Mouse (Mus musculus): ENCODE data around the gene Krt39. TPM values are rescaled to one million over a fixed set of nuclear protein-coding genes. Genes with fewer than 3 reads are reported as not detected.
A peak's percentile ranks its signal among the peaks of the same experiment; 100 is the strongest.

Krt39 gene
- polyA plus RNA-seq, 1 experiment = not detected

DNA sequence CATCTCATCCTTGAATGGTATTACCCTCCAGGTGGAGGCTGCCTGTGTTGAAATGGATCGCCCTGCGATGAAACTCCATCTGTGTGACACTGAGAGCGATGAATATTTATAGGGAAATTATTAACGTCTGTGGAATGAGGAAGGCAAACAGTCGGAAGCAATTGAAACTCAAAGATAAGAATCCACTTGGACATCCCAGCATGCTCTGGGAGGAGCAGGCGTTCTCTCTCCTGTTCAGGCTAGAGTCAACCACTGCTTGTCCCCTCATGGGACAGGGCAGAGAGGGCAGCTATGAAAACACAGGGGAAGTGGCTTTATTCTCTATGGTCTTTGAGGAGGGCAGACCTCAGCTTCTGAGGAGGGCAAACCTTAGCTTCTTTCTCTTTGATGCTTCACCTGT lies 47.7 kb downstream of the Krt39 start:
- H3K4me3 ChIP-seq (ENCODE audit: insufficient read depth, low read length) = no peak overlapping the region
- TF ChIP-seq POLR2A (IDR thresholded peaks at IDR 0.05; ENCODE audit: borderline replicate concordance, low read depth, low read length) = no peak
- H3K4me1 ChIP-seq (ENCODE audit: control insufficient read depth, insufficient read depth, low read length) = no peaks in the 10 kb centered on the region
- no peak overlapping the region for H3K27ac ChIP-seq (ENCODE audit: insufficient read depth, low read depth, low read length)

DNA sequence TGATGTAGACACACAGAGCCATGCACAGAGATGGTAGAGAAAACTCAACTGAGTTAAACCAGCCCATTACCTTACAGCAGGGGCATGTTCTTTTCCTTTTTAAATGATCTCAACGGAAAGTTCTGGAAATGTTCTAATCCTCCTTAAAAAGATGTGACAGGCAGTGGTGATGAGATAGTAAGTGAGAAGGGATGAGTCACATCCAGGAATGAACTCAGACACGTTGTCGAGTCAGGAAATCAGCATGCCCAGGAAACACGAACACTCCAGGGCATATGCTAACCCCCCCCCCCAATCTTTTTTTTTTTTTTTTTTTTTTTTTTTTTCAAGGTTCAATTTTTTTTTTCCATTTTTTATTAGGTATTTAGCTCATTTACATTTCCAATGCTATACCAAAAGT lies 48.7 kb downstream of the Krt39 start:
- Histone ChIP-seq H3K4me3 (ENCODE audit: insufficient read depth, low read length) (no peak overlapping the region), H3K4me1 (ENCODE audit: control insufficient read depth, insufficient read depth, low read length) (no peaks in the 10 kb centered on the region), H3K27ac (ENCODE audit: insufficient read depth, low read depth, low read length) (no peak overlapping the region)
- TF ChIP-seq POLR2A (IDR thresholded peaks at IDR 0.05; ENCODE audit: borderline replicate concordance, low read depth, low read length) = no peak
- no peak for TF ChIP-seq CTCF (IDR thresholded peaks at IDR 0.05; ENCODE audit: low read depth, low read length)

DNA sequence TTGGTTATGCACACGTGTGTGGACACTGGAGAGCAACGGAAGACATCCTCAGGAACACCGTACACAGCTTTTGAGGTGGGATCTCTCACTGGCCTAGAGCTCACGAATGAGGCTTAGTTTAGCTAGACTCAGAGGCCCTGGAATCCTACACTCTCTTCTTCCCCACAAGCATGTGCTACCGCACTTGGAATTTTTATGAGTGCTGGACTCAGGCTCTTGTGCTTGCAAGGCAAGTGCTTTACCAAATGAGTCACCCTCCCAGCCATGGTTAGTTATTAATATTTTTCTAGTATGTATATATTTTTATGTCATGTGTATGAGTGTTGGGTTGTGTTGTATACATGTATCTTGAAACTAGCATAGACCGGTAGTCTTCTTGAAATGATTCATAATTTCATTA lies 49.2 kb downstream of the Krt39 start:
- no peaks in the 10 kb centered on the region for H3K4me1 ChIP-seq (ENCODE audit: control insufficient read depth, insufficient read depth, low read length)
- H3K27ac ChIP-seq (ENCODE audit: insufficient read depth, low read depth, low read length) = no peak overlapping the region
- H3K4me3 ChIP-seq (ENCODE audit: insufficient read depth, low read length) = no peak overlapping the region
- TF ChIP-seq CTCF (IDR thresholded peaks at IDR 0.05; ENCODE audit: low read depth, low read length) (no peak), POLR2A (IDR thresholded peaks at IDR 0.05; ENCODE audit: borderline replicate concordance, low read depth, low read length) (no peak)

DNA sequence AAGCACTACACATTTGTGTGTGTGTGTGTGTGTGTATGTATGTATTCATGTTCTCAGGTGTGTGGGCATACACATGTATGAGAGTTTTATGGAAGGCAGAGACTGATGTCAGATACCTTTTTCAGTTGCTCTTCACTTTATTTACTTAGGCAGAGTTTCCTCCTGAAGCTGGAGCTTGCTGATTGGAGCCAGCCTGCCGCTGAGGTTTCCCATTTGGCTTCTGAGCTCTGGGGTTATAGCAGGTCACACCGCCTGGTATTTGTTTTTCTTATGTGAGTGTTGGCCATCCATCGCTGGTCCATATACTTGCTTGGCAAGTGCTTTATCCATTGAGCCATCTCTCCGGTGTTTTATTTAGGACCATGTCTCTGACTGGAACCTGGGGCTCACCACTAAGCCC lies 51.9 kb downstream of the Krt39 start:
- H3K4me3 ChIP-seq (ENCODE audit: insufficient read depth, low read length) = no peak overlapping the region
- no peak for TF ChIP-seq POLR2A (IDR thresholded peaks at IDR 0.05; ENCODE audit: borderline replicate concordance, low read depth, low read length)
- no peak for TF ChIP-seq CTCF (IDR thresholded peaks at IDR 0.05; ENCODE audit: low read depth, low read length)
- H3K4me1 ChIP-seq (ENCODE audit: control insufficient read depth, insufficient read depth, low read length) = no peaks in the 10 kb centered on the region
- no peak overlapping the region for H3K27ac ChIP-seq (ENCODE audit: insufficient read depth, low read depth, low read length)

DNA sequence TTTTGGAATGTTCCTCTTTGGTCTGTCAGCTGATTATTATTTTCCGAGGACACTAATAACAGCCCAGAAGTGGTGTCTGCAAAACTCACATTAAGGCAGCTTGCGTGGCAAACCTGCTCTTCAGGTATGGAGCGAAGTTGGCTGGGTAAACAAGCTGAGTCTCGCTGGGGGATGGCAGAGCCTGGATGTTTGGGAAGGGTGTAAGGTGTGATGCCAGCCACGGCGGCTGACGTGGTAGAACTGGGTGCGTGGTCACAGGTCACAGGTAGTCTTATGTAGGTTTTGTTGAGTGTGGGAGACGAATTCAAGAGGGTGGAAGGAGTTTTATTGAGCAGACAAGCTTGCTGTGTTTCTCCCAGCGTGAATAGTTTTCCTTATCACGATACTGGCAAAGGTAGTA lies 52.6 kb downstream of the Krt39 start:
- no peak for TF ChIP-seq POLR2A (IDR thresholded peaks at IDR 0.05; ENCODE audit: borderline replicate concordance, low read depth, low read length)
- no peak for TF ChIP-seq CTCF (IDR thresholded peaks at IDR 0.05; ENCODE audit: low read depth, low read length)
- Histone ChIP-seq H3K27ac (ENCODE audit: insufficient read depth, low read depth, low read length) (no peak overlapping the region), H3K4me1 (ENCODE audit: control insufficient read depth, insufficient read depth, low read length) (no peaks in the 10 kb centered on the region), H3K4me3 (ENCODE audit: insufficient read depth, low read length) (no peak overlapping the region)

DNA sequence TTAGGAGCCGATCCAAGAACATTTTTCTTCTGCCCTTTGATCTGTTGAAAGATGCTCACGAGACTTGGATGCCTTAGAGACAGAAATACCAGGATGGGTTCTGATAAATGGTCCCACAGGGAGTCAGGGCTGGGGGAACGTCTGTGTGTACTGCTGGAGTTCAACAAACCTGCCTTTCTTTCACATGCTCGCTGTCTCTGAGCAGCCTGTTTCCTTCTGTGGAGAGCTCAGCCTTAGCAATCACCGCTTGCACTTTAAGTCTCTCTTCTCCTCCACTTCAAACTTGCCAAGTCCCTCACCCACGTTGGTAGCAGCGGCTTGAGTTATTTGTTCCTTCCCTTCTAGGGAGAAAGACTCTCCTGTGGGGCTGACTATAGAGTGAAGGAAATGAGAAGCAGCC lies 54.8 kb downstream of the Krt39 start:
- no peak overlapping the region for H3K27ac ChIP-seq (ENCODE audit: insufficient read depth, low read depth, low read length)
- no peak overlapping the region for H3K4me3 ChIP-seq (ENCODE audit: insufficient read depth, low read length)
- TF ChIP-seq CTCF (IDR thresholded peaks at IDR 0.05; ENCODE audit: low read depth, low read length) = no peak
- TF ChIP-seq POLR2A (IDR thresholded peaks at IDR 0.05; ENCODE audit: borderline replicate concordance, low read depth, low read length) = no peak
- no peaks in the 10 kb centered on the region for H3K4me1 ChIP-seq (ENCODE audit: control insufficient read depth, insufficient read depth, low read length)

DNA sequence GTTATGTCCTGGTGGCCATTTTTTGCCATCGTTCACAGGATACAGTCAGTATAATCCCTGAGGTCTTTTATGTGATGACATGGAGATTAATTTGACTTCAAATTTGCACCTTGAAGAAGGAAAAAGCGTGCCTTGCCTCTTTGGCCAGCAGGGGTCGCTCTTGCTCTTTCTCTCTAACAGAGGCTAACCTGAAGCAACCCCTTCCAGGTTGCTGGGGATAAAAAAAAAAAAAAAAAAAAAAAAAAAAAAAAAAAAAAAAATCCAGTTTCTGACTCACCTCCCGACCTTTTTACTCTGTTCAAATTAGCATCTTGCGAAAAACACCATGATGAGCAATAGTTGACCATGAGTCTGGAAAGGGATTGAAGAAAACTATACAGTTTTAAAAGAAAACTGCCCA lies 56.3 kb downstream of the Krt39 start:
- Histone ChIP-seq H3K4me3 (ENCODE audit: insufficient read depth, low read length) (no peak overlapping the region), H3K4me1 (ENCODE audit: control insufficient read depth, insufficient read depth, low read length) (no peaks in the 10 kb centered on the region), H3K27ac (ENCODE audit: insufficient read depth, low read depth, low read length) (no peak overlapping the region)
- TF ChIP-seq CTCF (IDR thresholded peaks at IDR 0.05; ENCODE audit: low read depth, low read length) (peak; percentile 55), POLR2A (IDR thresholded peaks at IDR 0.05; ENCODE audit: borderline replicate concordance, low read depth, low read length) (no peak)

Other genes starting within 250 kb of the Krt39 start
- gene Krt24, start 236.1 kb downstream of the Krt39 start, polyA plus RNA-seq (2012; ENCODE audit: insufficient read depth, insufficient read length, missing spikeins) = not detected in 2 replicates
- not detected in 2 replicates for gene Krt25, start 198.4 kb downstream of the Krt39 start, polyA plus RNA-seq (2012; ENCODE audit: insufficient read depth, insufficient read length, missing spikeins)
- gene Krt26, start 183.4 kb downstream of the Krt39 start, polyA plus RNA-seq (2012; ENCODE audit: insufficient read depth, insufficient read length, missing spikeins) = not detected in 2 replicates
- not detected in 2 replicates for gene Krt27, start 170.2 kb downstream of the Krt39 start, polyA plus RNA-seq (2012; ENCODE audit: insufficient read depth, insufficient read length, missing spikeins)
- not detected in 2 replicates for gene Krt28, start 146.4 kb downstream of the Krt39 start, polyA plus RNA-seq (2012; ENCODE audit: insufficient read depth, insufficient read length, missing spikeins)
- 5.0 and 6.4 TPM in 2 replicates for gene Krt10, start 132.0 kb downstream of the Krt39 start, polyA plus RNA-seq (2012; ENCODE audit: insufficient read depth, insufficient read length, missing spikeins)
- gene Krt12, start 99.1 kb downstream of the Krt39 start, polyA plus RNA-seq (2012; ENCODE audit: insufficient read depth, insufficient read length, missing spikeins) = not detected in 2 replicates
- gene Krt20, start 83.2 kb downstream of the Krt39 start, polyA plus RNA-seq (2012; ENCODE audit: insufficient read depth, insufficient read length, missing spikeins) = not detected in 2 replicates
- not detected in 2 replicates for gene Krt23, start 28.2 kb downstream of the Krt39 start, polyA plus RNA-seq (2012; ENCODE audit: insufficient read depth, insufficient read length, missing spikeins)
- gene Krt40, start 21.8 kb upstream of the Krt39 start, polyA plus RNA-seq (2012; ENCODE audit: insufficient read depth, insufficient read length, missing spikeins) = not detected in 2 replicates
- gene Krtap3-3, start 29.5 kb upstream of the Krt39 start, polyA plus RNA-seq (2012; ENCODE audit: insufficient read depth, insufficient read length, missing spikeins) = not detected in 2 replicates
- not detected in 2 replicates for gene Krtap3-2, start 35.5 kb upstream of the Krt39 start, polyA plus RNA-seq (2012; ENCODE audit: insufficient read depth, insufficient read length, missing spikeins)
- not detected in 2 replicates for gene Gm11939, start 38.1 kb upstream of the Krt39 start, polyA plus RNA-seq (2012; ENCODE audit: insufficient read depth, insufficient read length, missing spikeins)
- not detected in 2 replicates for gene Krtap3-1, start 45.3 kb upstream of the Krt39 start, polyA plus RNA-seq (2012; ENCODE audit: insufficient read depth, insufficient read length, missing spikeins)
- not detected in 2 replicates for gene Krtap1-5, start 59.7 kb upstream of the Krt39 start, polyA plus RNA-seq (2012; ENCODE audit: insufficient read depth, insufficient read length, missing spikeins)
- gene Krtap1-4, start 62.3 kb upstream of the Krt39 start, polyA plus RNA-seq (2012; ENCODE audit: insufficient read depth, insufficient read length, missing spikeins) = not detected in 2 replicates
- gene Krtap1-3, start 70.0 kb upstream of the Krt39 start, polyA plus RNA-seq (2012; ENCODE audit: insufficient read depth, insufficient read length, missing spikeins) = not detected in 2 replicates
- gene Krtap9-3, start 76.8 kb upstream of the Krt39 start, polyA plus RNA-seq (2012; ENCODE audit: insufficient read depth, insufficient read length, missing spikeins) = not detected in 2 replicates
- not detected in 2 replicates for gene Gm11938, start 82.0 kb upstream of the Krt39 start, polyA plus RNA-seq (2012; ENCODE audit: insufficient read depth, insufficient read length, missing spikeins)
- not detected in 2 replicates for gene Gm11937, start 88.9 kb upstream of the Krt39 start, polyA plus RNA-seq (2012; ENCODE audit: insufficient read depth, insufficient read length, missing spikeins)
- gene Krtap2-4, start 93.5 kb upstream of the Krt39 start, polyA plus RNA-seq (2012; ENCODE audit: insufficient read depth, insufficient read length, missing spikeins) = not detected in 2 replicates
- not detected in 2 replicates for gene Gm11562, start 99.1 kb upstream of the Krt39 start, polyA plus RNA-seq (2012; ENCODE audit: insufficient read depth, insufficient read length, missing spikeins)
- gene Krtap4-1, start 106.9 kb upstream of the Krt39 start, polyA plus RNA-seq (2012; ENCODE audit: insufficient read depth, insufficient read length, missing spikeins) = not detected in 2 replicates
- gene Krtap4-2, start 113.7 kb upstream of the Krt39 start, polyA plus RNA-seq (2012; ENCODE audit: insufficient read depth, insufficient read length, missing spikeins) = not detected in 2 replicates
- gene Krtap4-7, start 122.8 kb upstream of the Krt39 start, polyA plus RNA-seq (2012; ENCODE audit: insufficient read depth, insufficient read length, missing spikeins) = not detected in 2 replicates
- not detected in 2 replicates for gene Gm11555, start 128.9 kb upstream of the Krt39 start, polyA plus RNA-seq (2012; ENCODE audit: insufficient read depth, insufficient read length, missing spikeins)
- not detected in 2 replicates for gene Gm11563, start 137.6 kb upstream of the Krt39 start, polyA plus RNA-seq (2012; ENCODE audit: insufficient read depth, insufficient read length, missing spikeins)
- not detected in 2 replicates for gene Krtap4-6, start 144.6 kb upstream of the Krt39 start, polyA plus RNA-seq (2012; ENCODE audit: insufficient read depth, insufficient read length, missing spikeins)
- gene Gm14190, start 169.4 kb upstream of the Krt39 start, polyA plus RNA-seq (2012; ENCODE audit: insufficient read depth, insufficient read length, missing spikeins) = not detected in 2 replicates
- gene Gm14180, start 213.0 kb upstream of the Krt39 start, polyA plus RNA-seq (2012; ENCODE audit: insufficient read depth, insufficient read length, missing spikeins) = not detected in 2 replicates